Mouse (Mus musculus) heart, postnatal 4 days (tissue): Measurements from ENCODE around the gene Gm4778. TPM values are rescaled to one million over a fixed set of nuclear protein-coding genes. Genes with fewer than 3 reads are reported as not detected.
"Not testable (repeated sequence)": the region's sequence is repeated elsewhere in the genome, so short reads cannot be mapped to it uniquely, and the experiment has no call there.

Experiments
- DNase-seq: peaks from one replicate; pipeline ENCODE4 v3.0.0; 2021
- total RNA-seq, 2 experiments: library from RNA; stranded (reverse); gene quantifications; 2 replicates each; pipeline ENCODE4 v1.2.3; 2021

Gm4778 gene
- total RNA-seq = not detected

- not testable (repeated sequence) for DNase-seq
Observed at GRCm38 (mm10) chr3:94263736-94264135, at the start of gene Gm4778. Gene Gm4778, plus strand, starts transcription at chr3:94264036.

- DNase-seq = no peak
Observed at GRCm38 (mm10) chr3:94260598-94260997, 3.2 kb upstream of the Gm4778 start.

DNA sequence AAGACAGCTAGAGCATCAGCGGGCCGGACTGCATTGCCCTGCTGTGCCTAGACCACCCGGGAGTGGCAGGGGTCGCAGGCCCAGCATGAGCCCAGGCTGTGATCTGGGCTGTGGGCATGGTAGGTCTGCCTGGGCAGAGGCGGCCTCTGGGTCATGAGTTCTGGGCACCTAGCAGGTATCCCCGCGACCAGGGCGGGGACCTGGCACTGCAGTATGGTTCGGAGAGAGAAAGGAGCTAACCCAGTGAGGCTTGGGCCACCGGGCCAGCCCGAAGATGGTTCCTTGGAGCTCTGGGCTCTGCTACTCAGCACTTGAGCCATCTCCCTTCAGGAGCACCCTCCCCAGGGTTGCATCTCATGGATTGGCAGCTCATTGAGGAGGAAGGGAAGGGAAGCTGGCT lies 12.2 kb downstream of the Gm4778 start:
- DNase-seq = no peak

- no peak for DNase-seq
Observed at GRCm38 (mm10) chr3:94305457-94305856, 41.6 kb downstream of the Gm4778 start.

DNA sequence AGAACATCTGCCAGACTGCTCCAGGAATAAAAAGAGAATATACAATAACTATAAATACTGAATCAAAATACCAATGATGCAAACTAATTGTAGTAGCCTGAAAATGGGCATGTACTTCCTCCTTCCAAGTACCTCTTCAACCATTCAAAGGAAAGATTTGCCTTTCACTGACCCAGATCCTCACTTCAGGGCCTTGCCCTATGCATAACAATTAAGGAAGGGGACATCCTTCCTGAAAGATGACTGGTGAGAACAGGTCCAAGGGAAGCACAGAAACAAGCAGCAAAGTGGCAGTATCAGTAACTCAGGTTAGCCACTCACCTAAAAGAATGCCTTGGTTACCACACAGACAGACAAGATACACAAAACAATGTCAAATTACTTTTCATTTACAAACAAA lies 43.1 kb downstream of the Gm4778 start:
- DNase-seq = no peak

GRCm38 (mm10) chr3:94309633-94310363 lies 46.0 kb downstream of the Gm4778 start, which contains the start of gene Them4:
Gene Them4, plus strand, starts transcription at chr3:94310089.
- DNase-seq = peak; percentile 95

- no peak for DNase-seq
Observed at GRCm38 (mm10) chr3:94310491-94310890, 46.7 kb downstream of the Gm4778 start.

DNA sequence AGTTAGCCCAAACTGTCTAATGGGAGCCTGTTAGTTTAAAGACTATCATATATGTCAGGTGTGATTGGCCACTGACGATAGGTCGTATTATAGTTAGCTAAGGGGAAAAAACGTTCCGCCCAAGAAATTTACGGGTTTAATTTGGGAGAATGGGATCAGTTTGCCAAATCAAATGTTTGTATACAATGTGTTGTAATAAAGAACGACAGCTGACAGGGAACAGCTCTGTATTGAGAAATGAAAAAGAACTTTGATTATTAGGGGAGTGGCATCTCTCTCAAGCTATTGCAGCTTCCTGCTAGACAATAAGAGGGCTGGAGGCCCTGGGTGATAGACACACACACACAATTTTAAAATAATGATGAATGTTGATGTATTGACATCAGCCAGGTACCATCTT lies 47.1 kb downstream of the Gm4778 start:
- no peak for DNase-seq

- no peak for DNase-seq
Observed at GRCm38 (mm10) chr3:94311376-94311775, 47.5 kb downstream of the Gm4778 start.

Other genes starting within 250 kb of the Gm4778 start
- not detected for gene Gm9125, start 209.2 kb upstream of the Gm4778 start, total RNA-seq
- gene Gm10697, start 191.4 kb upstream of the Gm4778 start, total RNA-seq = not detected
- not detected for gene Gm10696, start 85.8 kb upstream of the Gm4778 start, total RNA-seq
- not detected for gene Gm5286, start 67.3 kb upstream of the Gm4778 start, total RNA-seq
- 10 to 100 TPM; 12.7 to 13.5 TPM for gene Them4, start 46.1 kb downstream of the Gm4778 start, total RNA-seq
- gene Them5, start 78.1 kb downstream of the Gm4778 start, total RNA-seq = not detected
- gene C2cd4d, start 98.4 kb downstream of the Gm4778 start, total RNA-seq = not detected
- 10 to 100 TPM; 17.7 to 18.1 TPM for gene Rorc, start 108.8 kb downstream of the Gm4778 start, total RNA-seq
- under 1 TPM in 1 of 2 experiments, not detected in 1; 0.11 TPM for gene Lingo4, start 134.5 kb downstream of the Gm4778 start, total RNA-seq
- gene Tdrkh, start 149.2 kb downstream of the Gm4778 start, total RNA-seq = 1 to 10 TPM; 5.8 to 7.2 TPM
- gene Mrpl9, start 179.3 kb downstream of the Gm4778 start, total RNA-seq = 10 to 100 TPM; 60.8 to 62.6 TPM
- gene Oaz3, start 179.9 kb downstream of the Gm4778 start, total RNA-seq = not detected
- gene Celf3, start 214.3 kb downstream of the Gm4778 start, total RNA-seq = under 1 TPM; 0.19 to 0.25 TPM
- gene Riiad1, start 216.3 kb downstream of the Gm4778 start, total RNA-seq = 1 to 10 TPM; 1.3 to 2.5 TPM